Mouse (Mus musculus) liver, embryonic 14.5 days (tissue): ENCODE measurements around the gene Jmjd4. TPM values are rescaled to one million over a fixed set of nuclear protein-coding genes. Genes with fewer than 3 reads are reported as not detected.

Source experiments
- ATAC-seq: fragments of 200-750 bp; cut with Nextera tagmentation; 2 replicates; pipeline ENCODE4 v1.8.0; 2017; ENCODE audit warnings: moderate number of reproducible peaks, mild to moderate bottlenecking, moderate library complexity; ENCODE audit not compliant: insufficient read depth
- DNase-seq, 3 experiments: peaks; one replicate each; pipeline ENCODE4 v3.0.0-alpha.2; 2012 to 2013; ENCODE audit warnings: low read depth in 3 of 3, low spot score in 3 of 3
- H3K27ac ChIP-seq: fragments of 300-500 bp; sonication (generic); 2 replicates; pipeline ENCODE4 v1.5.1; 2014; ENCODE audit warnings: moderate library complexity, mild to moderate bottlenecking, control low read depth, inconsistent platforms
- H3K27me3 ChIP-seq: fragments of 300-500 bp; sonication (generic); 2 replicates; pipeline ENCODE4 v1.6.1; 2014; ENCODE audit warnings: mild to moderate bottlenecking, low read length, moderate library complexity; ENCODE audit not compliant: control insufficient read depth, insufficient read depth
- H3K36me3 ChIP-seq: fragments of 300-500 bp; sonication (generic); replicated peaks from 2 replicates; pipeline ENCODE4 v1.6.1; 2014; ENCODE audit warnings: low read depth; ENCODE audit not compliant: control insufficient read depth, insufficient read depth
- H3K4me1 ChIP-seq, 2 experiments: fragments of 200-500 bp in 1 of 2; fragments of 300-500 bp in 1 of 2; sonication (generic) in 1 of 2; replicated peaks; 2 replicates each; pipeline ENCODE4 v1.6.1; 2012 to 2014; ENCODE audit warnings: antibody characterized with exemption in 1 of 2, inconsistent platforms in 1 of 2, low read length in 1 of 2; ENCODE audit not compliant: control insufficient read depth in 2 of 2, insufficient read depth in 2 of 2
- H3K4me2 ChIP-seq: fragments of 300-500 bp; sonication (generic); 2 replicates; pipeline ENCODE4 v1.6.1; 2014; ENCODE audit warnings: low read depth, mild to moderate bottlenecking, control low read depth, moderate library complexity
- H3K4me3 ChIP-seq, 2 experiments: fragments of 200-500 bp in 1 of 2; fragments of 300-500 bp in 1 of 2; sonication (generic) in 1 of 2; 2 replicates each; pipeline ENCODE4 v1.5.1; 2012 to 2014; ENCODE audit warnings: low read depth in 2 of 2, low read length in 2 of 2, mild to moderate bottlenecking in 2 of 2, control low read depth in 1 of 2, inconsistent platforms in 1 of 2, moderate library complexity in 1 of 2; ENCODE audit not compliant: insufficient read depth in 1 of 2
- H3K9ac ChIP-seq: fragments of 300-500 bp; sonication (generic); replicated peaks from 2 replicates; pipeline ENCODE4 v1.6.1; 2014; ENCODE audit warnings: mild to moderate bottlenecking, control low read depth, moderate library complexity
- H3K9me3 ChIP-seq: fragments of 300-500 bp; sonication (generic); 2 replicates; pipeline ENCODE4 v1.6.1; 2016; ENCODE audit warnings: low read length, mixed read lengths; ENCODE audit not compliant: control insufficient read depth
- CTCF ChIP-seq: IDR thresholded peaks from 2 replicates; pipeline ENCODE4 v1.5.1; 2016; ENCODE audit warnings: antibody characterized with exemption, low read depth, control low read depth
- EP300 ChIP-seq: IDR thresholded peaks from 2 replicates; pipeline ENCODE4 v1.6.1; 2016; ENCODE audit warnings: antibody characterized with exemption, low read depth
- WGBS: fragments of 180-500 bp; shearing (Covaris S2); extraction: QIAGEN DNeasy Blood & Tissue Kit; methylation state at CpG from one replicate; pipeline ENCODE4 v1.1.7; 2014; ENCODE audit not compliant: insufficient replicate concordance; 5-methylcytosine and 5-hydroxymethylcytosine counted together
- polyA plus RNA-seq, 2 experiments: library from polyadenylated mRNA; depleted of rRNA in 1 of 2; stranded (reverse) in 1 of 2; unstranded in 1 of 2; fragments of >200 nt; fragmentation: Nextera tagmentation in 1 of 2; extraction: Ambion mirVana in 1 of 2; gene quantifications; 2 replicates each; pipeline versions ENCODE4 v1.2.1 to v1.2.3; 2012 to 2014

Gene Jmjd4
- polyA plus RNA-seq, 2 experiments: 3.2 to 3.8 TPM

DNA sequence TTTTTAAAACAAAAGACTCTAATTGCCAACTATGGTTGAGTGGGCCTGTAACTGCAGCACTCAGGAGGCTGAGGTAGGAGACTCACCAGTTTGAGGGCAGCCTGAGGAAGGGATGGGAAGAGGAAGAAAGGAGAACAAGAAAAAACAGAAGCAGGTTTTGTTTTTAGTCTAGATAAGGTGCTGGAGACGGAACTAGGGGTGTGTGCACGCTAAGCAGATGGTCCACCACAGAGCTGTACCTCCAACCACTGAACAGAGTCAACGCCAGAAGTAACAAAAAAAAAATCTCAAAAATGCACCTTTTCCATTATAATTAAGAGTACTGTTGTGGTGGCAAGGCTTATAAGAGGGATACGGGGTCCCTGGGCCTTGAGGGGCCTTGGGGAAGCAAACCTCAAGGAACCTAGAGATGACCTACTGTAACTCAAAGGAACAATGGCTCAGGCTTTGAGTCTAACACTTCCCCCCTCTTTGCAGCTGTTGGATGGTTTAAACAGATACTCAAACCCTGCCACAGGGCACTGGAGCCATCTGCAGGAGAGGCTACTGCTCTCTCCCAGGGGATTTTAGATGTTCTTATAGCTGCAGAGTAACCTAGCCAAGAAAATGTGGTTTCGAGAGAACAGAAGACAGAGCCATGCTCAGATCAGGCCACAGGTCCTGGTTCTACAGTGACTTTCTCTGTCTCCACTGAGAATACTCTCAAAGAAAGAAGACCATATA lies 52.3 kb downstream of the Jmjd4 start:
- no peak for DNase-seq
- ATAC-seq: no peak
- no peak overlapping the region for H3K27ac ChIP-seq
- peaks cover 8% of the 10 kb centered on the region for H3K36me3 ChIP-seq
- TF ChIP-seq CTCF (no peak), EP300 (no peak)
- no peak overlapping the region for H3K4me3 ChIP-seq
- no peaks in the 10 kb centered on the region for H3K9me3 ChIP-seq
- H3K9ac ChIP-seq: no peak overlapping the region
- H3K27me3 ChIP-seq: peaks cover 4% of the 10 kb centered on the region; the same call in 1 of the 2 replicates
- 62% methylated on average over 5 of the region's 5 CpGs for WGBS
- peaks cover 0 to 2% of the 10 kb centered on the region in 2 experiments; a peak in 1 of 4 replicates for H3K4me1 ChIP-seq
- H3K4me2 ChIP-seq: no peak overlapping the region

DNA sequence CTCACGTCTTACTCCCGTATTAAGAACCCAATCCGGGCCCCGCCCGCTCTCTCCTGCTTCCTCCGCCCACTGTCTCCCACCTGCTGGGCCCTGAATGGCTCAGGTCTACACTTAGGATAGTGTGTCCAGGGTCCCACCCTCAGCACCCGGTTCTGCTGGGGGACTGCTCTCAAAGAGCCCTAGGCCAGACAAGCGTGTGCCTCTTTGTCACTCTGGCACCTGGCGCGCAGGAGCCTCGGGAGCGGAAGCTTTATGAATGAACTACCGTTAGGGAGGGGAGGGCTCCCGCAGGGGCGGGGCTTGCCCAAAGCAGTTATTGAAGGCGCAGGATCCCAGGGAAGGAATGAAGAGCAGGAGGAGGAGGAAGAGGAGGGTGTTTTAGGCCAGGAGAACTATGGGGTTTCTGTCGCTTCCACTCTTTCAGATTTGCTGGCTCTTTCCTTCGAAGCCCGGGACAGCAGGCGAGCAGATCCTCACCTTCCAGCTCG lies 55.5 kb downstream of the Jmjd4 start:
- Histone ChIP-seq H3K9me3 (no peaks in the 10 kb centered on the region), H3K36me3 (peaks cover 3% of the 10 kb centered on the region; the same call in 1 of the 2 replicates), H3K9ac (peak overlapping the region; percentile 55), H3K27ac (no peak overlapping the region), H3K27me3 (peaks cover 5% of the 10 kb centered on the region; the same call in 1 of the 2 replicates), H3K4me3 (peak overlapping the region; percentile 62 to 75), H3K4me2 (peak overlapping the region; percentile 90), H3K4me1 (peaks cover 0 to 2% of the 10 kb centered on the region in 2 experiments; a peak in 1 of 4 replicates)
- peak in 2 of 3 experiments; percentile 37 to 46 for DNase-seq
- WGBS: 1% methylated on average over 21 of the region's 21 CpGs
- TF ChIP-seq EP300 (no peak), CTCF (no peak)
- ATAC-seq: peak; percentile 64

DNA sequence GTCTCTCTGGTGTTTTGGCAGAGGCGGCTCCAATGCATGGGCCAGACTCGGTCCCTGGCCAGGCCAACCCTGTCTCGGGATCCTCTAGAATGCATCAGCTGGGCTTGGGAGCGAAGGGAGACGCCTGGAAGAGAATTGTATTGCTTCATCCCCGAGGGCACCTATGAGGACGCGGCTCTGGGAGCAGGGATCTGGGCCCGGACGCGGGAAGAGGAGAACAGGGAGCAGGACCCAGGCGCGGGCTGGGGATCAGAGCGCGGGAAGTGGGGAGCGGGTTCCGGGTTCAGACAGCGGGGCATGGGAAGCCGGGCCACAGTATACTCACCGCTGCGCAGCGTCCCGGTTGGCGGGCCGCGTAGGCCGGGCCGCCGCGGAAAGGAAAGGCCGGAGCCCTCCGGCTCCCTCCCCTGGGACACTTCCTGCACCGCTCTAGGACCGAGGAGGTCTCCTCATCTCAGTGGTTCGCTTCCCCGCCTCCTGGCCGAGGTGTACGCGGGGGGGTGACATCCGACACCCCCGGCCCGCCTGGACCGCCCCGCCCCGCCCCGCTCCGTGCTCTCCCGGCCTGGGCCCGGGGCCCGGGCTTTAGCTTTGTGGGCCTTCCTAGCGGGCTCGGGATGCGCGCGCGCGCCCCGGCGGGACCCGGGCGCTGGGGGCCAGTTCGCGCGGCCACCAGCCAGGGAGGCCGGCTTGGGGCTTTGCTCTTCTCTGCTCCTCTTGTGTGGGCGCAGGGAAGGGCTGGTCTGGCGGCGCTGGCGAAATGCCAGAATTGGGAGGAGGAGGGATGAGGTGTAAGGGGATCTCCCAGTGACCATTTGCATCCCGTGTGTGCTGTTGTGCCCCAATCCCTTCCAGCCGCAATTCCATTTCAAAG lies 56.2 kb downstream of the Jmjd4 start:
- H3K9ac ChIP-seq: peak overlapping the region; percentile 55
- ATAC-seq (peak; percentile 83), DNase-seq (peak; percentile 43 to 52 (median 51))
- under 1% methylated on average over 61 of the region's 71 CpGs for WGBS
- H3K27me3 ChIP-seq: peaks cover 5% of the 10 kb centered on the region; the same call in 1 of the 2 replicates
- peak overlapping the region; percentile 90 for H3K4me2 ChIP-seq
- no peak for TF ChIP-seq CTCF
- peak overlapping the region; percentile 62 to 75 for H3K4me3 ChIP-seq
- no peaks in the 10 kb centered on the region; the same call in 1 of the 2 replicates for H3K36me3 ChIP-seq
- no peaks in the 10 kb centered on the region for H3K9me3 ChIP-seq
- no peak overlapping the region for H3K27ac ChIP-seq
- peaks cover 0 to 2% of the 10 kb centered on the region in 2 experiments; a peak in 1 of 4 replicates for H3K4me1 ChIP-seq

DNA sequence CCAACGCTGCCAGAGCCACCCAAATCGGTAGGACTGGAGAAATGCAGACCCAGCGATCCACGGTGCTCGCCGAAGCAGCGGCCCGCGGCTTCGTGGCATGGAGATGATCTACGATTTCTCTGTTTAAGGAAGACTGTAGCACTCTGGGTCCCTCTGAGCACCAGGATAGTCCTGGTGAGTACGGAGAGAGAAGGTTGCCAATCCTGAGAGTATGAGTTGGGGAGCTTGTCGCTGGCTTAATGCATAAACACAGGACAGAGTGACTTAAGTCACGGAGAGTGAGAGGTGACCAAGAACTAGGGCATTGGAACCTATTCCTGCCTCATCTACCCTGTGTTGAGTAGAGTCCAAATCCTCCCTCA lies 56.8 kb downstream of the Jmjd4 start:
- Histone ChIP-seq H3K4me3 (peak overlapping the region; percentile 54 to 62), H3K27me3 (peaks cover 5% of the 10 kb centered on the region; the same call in 1 of the 2 replicates), H3K4me1 (peaks cover 0 to 2% of the 10 kb centered on the region in 2 experiments; a peak in 1 of 4 replicates), H3K9ac (0 out of 2 replicates have a peak overlapping the region, but pooled peaks have one; percentile 11), H3K9me3 (no peaks in the 10 kb centered on the region), H3K36me3 (no peaks in the 10 kb centered on the region; the same call in 1 of the 2 replicates), H3K27ac (no peak overlapping the region), H3K4me2 (peak overlapping the region; percentile 90)
- no peak for DNase-seq
- TF ChIP-seq CTCF: no peak
- no peak for TF ChIP-seq EP300
- WGBS: 6% methylated on average over 14 of the region's 14 CpGs
- ATAC-seq: peak; percentile 6; the same call in 1 of the 2 replicates

Other genes starting within 250 kb of the Jmjd4 start
- 25.3 and 41.2 TPM in 2 replicates for gene Mrpl55, start 247.6 kb upstream of the Jmjd4 start, polyA plus RNA-seq (2012; rRNA removed)
- gene Mrpl55, start 247.6 kb upstream of the Jmjd4 start, polyA plus RNA-seq (2014; fragmentation: Nextera tagmentation; extraction: Ambion mirVana): 56.8 and 59.8 TPM in 2 replicates
- 13.3 and 23.6 TPM in 2 replicates for gene 2310033P09Rik, start 241.7 kb upstream of the Jmjd4 start, polyA plus RNA-seq (2012; rRNA removed)
- gene 2310033P09Rik, start 241.7 kb upstream of the Jmjd4 start, polyA plus RNA-seq (2014; fragmentation: Nextera tagmentation; extraction: Ambion mirVana): 16.2 and 17.4 TPM in 2 replicates
- 177 and 190 TPM in 2 replicates for gene Arf1, start 221.8 kb upstream of the Jmjd4 start, polyA plus RNA-seq (2012; rRNA removed)
- 227 and 235 TPM in 2 replicates for gene Arf1, start 221.8 kb upstream of the Jmjd4 start, polyA plus RNA-seq (2014; fragmentation: Nextera tagmentation; extraction: Ambion mirVana)
- 0.01 and 0.03 TPM in 2 replicates for gene Wnt3a, start 159.3 kb upstream of the Jmjd4 start, polyA plus RNA-seq (2012; rRNA removed)
- gene Wnt3a, start 159.3 kb upstream of the Jmjd4 start, polyA plus RNA-seq (2014; fragmentation: Nextera tagmentation; extraction: Ambion mirVana): not detected in 2 replicates
- gene Wnt9a, start 143.1 kb upstream of the Jmjd4 start, polyA plus RNA-seq (2012; rRNA removed): 0.08 and 0.12 TPM in 2 replicates
- gene Wnt9a, start 143.1 kb upstream of the Jmjd4 start, polyA plus RNA-seq (2014; fragmentation: Nextera tagmentation; extraction: Ambion mirVana): 0.04 and 0.08 TPM in 2 replicates
- not detected in 2 replicates for gene Prss38, start 74.4 kb upstream of the Jmjd4 start, polyA plus RNA-seq (2012; rRNA removed)
- not detected in 2 replicates for gene Prss38, start 74.4 kb upstream of the Jmjd4 start, polyA plus RNA-seq (2014; fragmentation: Nextera tagmentation; extraction: Ambion mirVana)
- gene Snap47, start 1.1 kb downstream of the Jmjd4 start, polyA plus RNA-seq (2012; rRNA removed): 11.2 and 12.4 TPM in 2 replicates
- gene Snap47, start 1.1 kb downstream of the Jmjd4 start, polyA plus RNA-seq (2014; fragmentation: Nextera tagmentation; extraction: Ambion mirVana): 21.6 and 26.5 TPM in 2 replicates
- 0.38 and 0.51 TPM in 2 replicates for gene Zfp867, start 22.4 kb downstream of the Jmjd4 start, polyA plus RNA-seq (2012; rRNA removed)
- gene Zfp867, start 22.4 kb downstream of the Jmjd4 start, polyA plus RNA-seq (2014; fragmentation: Nextera tagmentation; extraction: Ambion mirVana): 1.4 and 1.5 TPM in 2 replicates
- gene Zkscan17, start 76.7 kb downstream of the Jmjd4 start, polyA plus RNA-seq (2012; rRNA removed): 2.1 and 2.3 TPM in 2 replicates
- gene Zkscan17, start 76.7 kb downstream of the Jmjd4 start, polyA plus RNA-seq (2014; fragmentation: Nextera tagmentation; extraction: Ambion mirVana): 2.9 and 3.4 TPM in 2 replicates
- gene Nlrp3, start 91.5 kb downstream of the Jmjd4 start, polyA plus RNA-seq (2012; rRNA removed): 0.42 and 0.54 TPM in 2 replicates
- gene Nlrp3, start 91.5 kb downstream of the Jmjd4 start, polyA plus RNA-seq (2014; fragmentation: Nextera tagmentation; extraction: Ambion mirVana): 0.25 and 0.39 TPM in 2 replicates
- not detected in 2 replicates for gene Olfr222, start 126.2 kb downstream of the Jmjd4 start, polyA plus RNA-seq (2012; rRNA removed)
- gene Olfr222, start 126.2 kb downstream of the Jmjd4 start, polyA plus RNA-seq (2014; fragmentation: Nextera tagmentation; extraction: Ambion mirVana): not detected in 2 replicates
- gene Olfr223, start 143.2 kb downstream of the Jmjd4 start, polyA plus RNA-seq (2012; rRNA removed): not detected in 2 replicates
- not detected in 2 replicates for gene Olfr223, start 143.2 kb downstream of the Jmjd4 start, polyA plus RNA-seq (2014; fragmentation: Nextera tagmentation; extraction: Ambion mirVana)
- 10.8 and 14.6 TPM in 2 replicates for gene Mprip, start 211.3 kb downstream of the Jmjd4 start, polyA plus RNA-seq (2012; rRNA removed)
- gene Mprip, start 211.3 kb downstream of the Jmjd4 start, polyA plus RNA-seq (2014; fragmentation: Nextera tagmentation; extraction: Ambion mirVana): 10.2 and 15.7 TPM in 2 replicates